In the genomic region with DNA sequence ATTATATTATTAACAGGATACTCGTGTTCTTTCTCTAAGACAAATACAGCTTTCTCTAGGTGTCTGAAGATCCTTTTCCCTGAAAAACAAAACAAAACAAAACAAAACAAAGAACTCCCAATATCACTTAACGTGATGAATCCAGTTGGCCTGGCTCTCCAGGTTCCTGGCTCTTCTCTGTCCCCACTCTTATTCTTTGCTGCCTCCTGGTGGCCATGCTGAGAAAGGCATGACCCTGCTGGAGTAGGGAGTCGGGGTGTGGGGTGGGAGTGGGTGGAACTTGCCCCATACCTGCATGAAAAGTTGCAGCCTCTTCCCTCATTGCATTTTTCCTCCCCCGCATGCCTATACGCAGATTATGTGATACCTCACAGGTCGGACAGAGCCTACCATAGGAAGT, we compare ENCODE assay signal across 8 mouse cellular contexts. TPM values are rescaled to one million over a fixed set of nuclear protein-coding genes. Genes with fewer than 3 reads are reported as not detected.
DNase-seq lines count a peak whose midpoint lies in the region; ATAC-seq and TF ChIP-seq lines count a peak whose summit lies in the region.

No protein-coding gene starts in this region.

- H3K4me3 ChIP-seq in liver, embryonic 12.5 days = no peak overlapping the region
- no peak overlapping the region for H3K4me3 ChIP-seq in cerebellum, adult 2 months (replicated peaks; ENCODE audit: insufficient read depth, low read depth, low read length)

- WGBS in liver, embryonic 12.5 days (ENCODE audit: insufficient replicate concordance) = 7% methylated on average over 6 of the region's 6 CpGs
- 11% methylated on average over 6 of the region's 6 CpGs for WGBS in cerebellum, adult 2 months

- no peak for ATAC-seq in liver, embryonic 12.5 days
- peak; percentile 86 for ATAC-seq in monocyte, adult 5-6 weeks (replicated peaks; ENCODE audit: insufficient number of reproducible peaks, low FRiP score, low TSS enrichment, poor library complexity, severe bottlenecking)

- no peak overlapping the region for H3K27ac ChIP-seq in liver, embryonic 12.5 days
- H3K27ac ChIP-seq in cerebellum, adult 2 months (ENCODE audit: insufficient read depth, low read length) = no peak overlapping the region

- DNase-seq in liver = peak; percentile 84
- peak; percentile 68 to 79 for DNase-seq in cerebellum, adult 2 months
- peak; percentile 59 to 72 for DNase-seq in frontal cortex, postnatal 36 days (ENCODE audit: low spot score in 2 of 2)
- peak; percentile 90 for DNase-seq in induced T-regulatory cell, adult 2 months (ENCODE audit: low read depth)
- peak; percentile 38 to 66 for DNase-seq in left cerebral cortex, postnatal 14 days (ENCODE audit: low spot score in 2 of 2)
- DNase-seq in splenic B cell, adult 2 months (ENCODE audit: low read depth, low spot score) = peak; percentile 85

- no peaks in the 10 kb centered on the region for H3K9me3 ChIP-seq in liver, embryonic 12.5 days (replicated peaks)

- H3K36me3 ChIP-seq in liver, embryonic 12.5 days = no peaks in the 10 kb centered on the region
- H3K36me3 ChIP-seq in splenic B cell, adult 2 months (ENCODE audit: control insufficient read depth, insufficient read depth, low read length, poor library complexity, severe bottlenecking) = no peaks in the 10 kb centered on the region

- H3K27me3 ChIP-seq in liver, embryonic 12.5 days (replicated peaks) = peaks cover 68% of the 10 kb centered on the region
- H3K27me3 ChIP-seq in cerebellum, adult 2 months (ENCODE audit: control insufficient read depth, insufficient read depth, low read length) = no peaks in the 10 kb centered on the region
- no peaks in the 10 kb centered on the region for H3K27me3 ChIP-seq in splenic B cell, adult 2 months (ENCODE audit: control insufficient read depth, insufficient read depth, low read length, poor library complexity, severe bottlenecking)

- TF ChIP-seq CTCF in cerebellum, adult 2 months (IDR thresholded peaks at IDR 0.05; ENCODE audit: borderline replicate concordance, insufficient read depth, low read depth, low read length) = peak; percentile 92

- intact Hi-C loops in left cerebral cortex, postnatal 14 days (cut with DNase I) = no loop called here

- no peak overlapping the region for H3K9ac ChIP-seq in liver, embryonic 12.5 days

- TF ChIP-seq POLR2A in cerebellum, adult 2 months (IDR thresholded peaks at IDR 0.05; ENCODE audit: borderline replicate concordance, insufficient read depth, low read length) = no peak

- H3K4me2 ChIP-seq in liver, embryonic 12.5 days = no peak overlapping the region

- peaks cover 22% of the 10 kb centered on the region for H3K4me1 ChIP-seq in liver, embryonic 12.5 days
- no peaks in the 10 kb centered on the region for H3K4me1 ChIP-seq in cerebellum, adult 2 months (ENCODE audit: control insufficient read depth, insufficient read depth, low read length)

RNA-seq across cellular contexts. Expression of a gene that starts 2.7 kb away (rescaled TPM):
- 0.05 TPM in 1 of 2 replicates, not detected in the other for polyA plus RNA-seq in liver, embryonic 12.5 days (2016; fragmentation: Nextera tagmentation; extraction: Ambion mirVana)
- 0.03 and 0.08 TPM in 2 replicates for polyA plus RNA-seq in cerebellum, adult 2 months (2012; rRNA removed)
- total RNA-seq in left cerebral cortex, postnatal 14 days (2021) = not detected
- 0.67 TPM in 1 of 3 replicates, not detected in the others for total RNA-seq in monocyte, adult 5-6 weeks (2017)

RNA-seq across cellular contexts. Expression of a gene that starts 10.7 kb away (rescaled TPM):
- polyA plus RNA-seq in liver, embryonic 12.5 days (2016; fragmentation: Nextera tagmentation; extraction: Ambion mirVana) = 3.3 and 3.7 TPM in 2 replicates
- polyA plus RNA-seq in cerebellum, adult 2 months (2012; rRNA removed) = 0.08 TPM in 2 replicates
- total RNA-seq in left cerebral cortex, postnatal 14 days (2021) = not detected
- 2.7 to 7.2 TPM in 2 of 3 replicates, not detected in the other for total RNA-seq in monocyte, adult 5-6 weeks (2017)

RNA-seq across cellular contexts. Expression of a gene that starts 14.6 kb away (rescaled TPM):
- 74.1 and 76.0 TPM in 2 replicates for polyA plus RNA-seq in liver, embryonic 12.5 days (2016; fragmentation: Nextera tagmentation; extraction: Ambion mirVana)
- 199 and 207 TPM in 2 replicates for polyA plus RNA-seq in cerebellum, adult 2 months (2012; rRNA removed)
- 100 to 1,000 TPM; 183 to 184 TPM for total RNA-seq in left cerebral cortex, postnatal 14 days (2021)
- total RNA-seq in monocyte, adult 5-6 weeks (2017) = 259 to 427 TPM (median 322 TPM) in 3 replicates

RNA-seq across cellular contexts. Expression of a gene that starts 15.3 kb away (rescaled TPM):
- 51.6 and 53.9 TPM in 2 replicates for polyA plus RNA-seq in liver, embryonic 12.5 days (2016; fragmentation: Nextera tagmentation; extraction: Ambion mirVana)
- polyA plus RNA-seq in cerebellum, adult 2 months (2012; rRNA removed) = 45.2 and 51.0 TPM in 2 replicates
- total RNA-seq in left cerebral cortex, postnatal 14 days (2021) = 10 to 100 TPM; 23.4 to 23.8 TPM
- 24.1 to 34.0 TPM (median 32.3 TPM) in 3 replicates for total RNA-seq in monocyte, adult 5-6 weeks (2017)
